Mouse (Mus musculus) right cerebral cortex, adult 2 months (tissue): ENCODE measurements at regions not wholly inside any gene's neighbourhood (a gene's known extent, or its start where the extent isn't known, plus 50 kb on each side); places are given as distances from the start of the nearest gene placed in this dataset.

Source experiments
- DNase-seq, 2 experiments: peaks; one replicate each; pipeline ENCODE4 v3.0.0; 2021 to 2022; ENCODE audit warnings: low spot score in 2 of 2

DNA sequence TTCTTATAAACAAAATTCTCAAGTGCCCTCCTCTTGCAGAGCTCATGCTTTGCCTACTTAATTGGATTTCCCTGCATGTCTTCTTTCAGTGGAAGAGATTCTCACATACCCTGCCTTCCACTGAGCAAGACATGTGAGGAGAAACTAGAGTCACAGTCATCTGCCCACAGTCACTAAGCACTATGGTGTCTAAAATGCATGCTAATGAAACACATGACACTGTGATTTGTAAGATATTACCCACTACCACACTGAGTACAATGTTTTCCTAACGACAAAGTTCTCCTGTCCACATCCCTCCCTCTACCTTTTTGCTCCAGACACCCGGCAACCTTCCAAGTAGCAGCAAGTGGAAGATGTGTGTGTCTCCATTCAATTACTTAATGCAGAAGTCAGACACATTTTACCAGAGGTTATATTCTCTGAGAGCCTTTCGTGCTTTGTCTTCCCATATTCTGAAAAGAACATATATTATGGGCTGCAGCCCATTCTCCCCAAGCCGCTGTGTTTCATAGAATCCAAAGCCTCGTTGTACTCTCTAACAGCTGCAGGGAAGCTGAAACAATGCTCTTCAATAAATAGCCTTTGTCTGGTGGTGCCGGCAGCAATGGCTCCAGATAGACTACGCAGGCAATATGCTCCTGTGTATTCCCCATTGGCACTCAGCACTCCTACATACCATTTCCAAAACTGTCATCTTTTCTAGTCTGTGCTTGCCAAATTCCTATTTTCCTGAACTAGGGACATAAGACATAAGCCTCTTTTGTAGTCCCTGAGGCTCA is 670.7 kb downstream of the Poteg start:
- peak; percentile 6 to 10 for DNase-seq

DNA sequence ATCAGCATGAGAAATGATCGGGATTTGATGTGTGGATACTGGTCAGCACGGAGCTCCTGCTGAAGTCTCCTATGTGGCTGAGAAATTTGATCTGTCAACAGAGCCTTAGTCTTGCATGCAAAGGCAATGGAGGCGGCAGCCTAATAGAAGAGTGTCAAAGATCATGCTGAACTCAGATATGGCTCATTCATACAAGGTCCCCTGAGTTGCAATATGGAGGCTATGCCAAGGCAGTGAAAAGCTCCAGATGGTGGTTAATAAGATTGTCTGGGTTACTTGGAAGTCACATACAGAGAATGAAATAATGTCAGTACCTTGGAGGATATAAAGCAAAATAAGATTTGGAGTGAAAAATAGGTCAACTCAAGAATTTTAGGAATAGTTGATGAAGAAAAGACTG is 677.6 kb downstream of the Poteg start:
- DNase-seq = no peak

DNA sequence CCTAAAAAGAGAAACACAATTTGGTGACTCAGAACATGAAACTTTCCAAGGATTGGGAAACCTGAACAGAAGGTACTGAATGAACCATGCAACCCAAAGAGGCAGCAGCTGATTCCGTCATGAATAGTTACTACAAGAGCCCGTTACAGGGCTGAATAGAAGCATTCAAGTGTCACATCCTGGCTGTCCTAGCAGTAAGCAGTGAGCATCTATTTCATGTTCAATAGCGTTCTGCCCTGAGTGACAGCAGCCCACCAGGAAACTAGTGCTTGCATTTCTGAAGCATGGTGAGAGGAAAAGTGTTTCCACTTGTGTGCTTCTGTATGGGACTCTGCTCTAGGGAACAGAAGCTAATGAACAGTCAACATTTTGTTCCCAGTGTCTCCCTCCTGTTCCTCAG is 694.4 kb downstream of the Poteg start:
- DNase-seq = no peak

DNA sequence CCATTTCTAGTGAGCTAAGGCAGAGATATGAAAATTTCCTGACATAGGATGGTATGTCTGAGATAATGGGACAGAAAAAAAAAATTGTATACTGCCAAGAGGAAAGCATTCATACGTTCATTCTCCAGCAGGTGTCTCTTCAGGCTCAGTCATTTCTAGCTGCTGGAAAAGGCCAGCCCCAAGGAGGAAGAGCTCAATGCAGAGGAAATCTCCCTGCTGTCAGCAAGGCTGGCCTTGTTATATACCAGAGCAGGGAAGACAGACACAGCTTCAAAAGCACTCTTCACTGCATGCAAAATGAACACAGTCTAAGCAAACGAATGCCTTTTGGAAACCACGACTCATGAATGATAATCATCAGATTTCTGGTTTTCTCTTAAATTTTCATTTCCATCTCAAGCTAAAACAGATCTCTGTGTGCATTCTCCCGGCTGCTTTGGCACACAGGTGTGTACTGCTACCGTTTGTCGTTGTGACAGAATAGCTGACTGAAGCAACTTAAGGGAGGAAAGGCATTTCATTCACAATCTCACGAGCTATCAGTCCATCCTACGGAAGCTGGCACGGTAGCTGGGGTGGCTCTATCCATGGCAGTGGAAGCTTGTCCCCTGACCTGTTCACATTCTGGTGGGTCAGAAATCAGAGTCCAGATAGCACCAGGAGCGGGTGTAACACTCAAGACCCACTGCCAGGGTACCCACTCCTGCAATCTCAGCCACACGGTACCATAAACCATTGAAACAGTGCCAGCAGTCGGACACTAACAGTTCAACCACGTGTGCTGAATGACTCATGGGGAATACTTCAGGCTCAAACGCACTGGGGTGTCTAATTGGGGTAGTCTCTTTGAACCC is 701.4 kb downstream of the Poteg start:
- DNase-seq = peak; percentile 64 to 73

DNA sequence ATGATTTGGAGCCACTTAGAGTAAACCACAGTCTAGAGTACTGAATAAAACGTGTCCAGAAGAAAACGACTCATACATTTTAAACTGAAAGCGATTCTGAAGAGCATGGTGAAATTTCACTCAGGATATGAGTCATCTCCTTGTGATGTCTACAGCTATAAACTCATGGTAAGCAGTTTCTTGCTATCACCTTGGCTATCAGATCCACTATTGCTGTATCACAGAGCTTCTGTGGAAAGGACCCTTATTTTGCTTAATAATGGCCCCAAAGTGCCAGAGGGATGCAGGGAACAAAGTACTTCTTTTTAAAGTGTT is 701.9 kb downstream of the Poteg start:
- DNase-seq = peak in 1 of 2 experiments; percentile 6

DNA sequence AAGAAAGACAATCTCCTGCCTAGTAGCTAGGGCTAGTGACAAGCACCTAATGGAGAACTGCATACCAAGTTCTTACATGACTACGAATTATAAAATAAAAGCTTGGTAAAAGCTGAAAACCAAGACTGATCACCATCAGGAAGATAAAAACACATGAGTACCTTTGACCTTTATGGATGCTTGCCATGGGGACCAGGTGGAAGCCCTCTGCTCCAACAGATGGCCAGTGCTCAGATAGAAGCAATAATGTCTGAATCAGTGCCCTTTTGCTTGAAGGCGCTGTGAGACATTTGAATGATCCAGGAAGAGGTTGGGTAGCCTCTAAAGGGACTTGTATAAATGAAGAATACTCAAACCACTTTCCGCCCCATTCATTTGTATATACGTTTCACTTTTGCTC is 713.2 kb downstream of the Poteg start:
- DNase-seq = no peak

DNA sequence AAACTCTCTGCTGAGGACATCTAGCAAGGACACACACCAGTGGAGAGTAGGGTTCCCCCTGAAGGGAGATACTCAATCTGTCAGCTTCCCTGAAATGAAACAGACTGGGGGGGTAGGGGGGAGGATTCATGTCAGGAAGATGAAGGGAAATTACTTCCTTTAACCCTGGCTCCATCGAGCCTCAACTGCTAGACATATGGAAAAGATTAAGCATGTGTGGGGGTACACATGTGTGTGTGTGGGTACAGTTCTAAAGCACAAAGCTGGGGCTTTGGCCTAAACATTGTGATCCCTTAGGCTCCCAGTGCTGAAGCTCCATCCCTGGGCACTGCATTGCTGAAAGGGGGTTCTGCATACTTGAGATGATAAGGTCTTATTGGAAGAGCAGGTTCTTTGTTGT is 720.6 kb downstream of the Poteg start:
- no peak for DNase-seq

DNA sequence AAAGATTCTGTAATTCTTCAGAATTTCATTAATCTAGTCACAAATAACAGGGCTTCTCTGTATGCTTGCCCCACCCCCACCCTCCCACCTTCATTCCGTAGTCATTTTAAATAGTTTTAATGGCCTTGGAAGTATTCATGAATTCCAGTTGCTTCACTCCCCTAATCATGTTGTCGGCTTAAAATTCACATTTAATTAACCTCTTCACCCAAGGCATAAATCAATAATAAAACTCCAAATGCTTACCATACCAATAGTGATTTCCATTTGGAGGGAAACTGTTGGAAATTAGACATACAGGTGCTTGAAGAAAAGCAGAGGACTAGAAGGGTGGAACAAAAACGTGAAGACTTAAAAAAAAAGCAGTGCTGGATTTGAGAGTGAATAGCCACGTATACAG is 724.0 kb downstream of the Poteg start:
- DNase-seq = no peak

DNA sequence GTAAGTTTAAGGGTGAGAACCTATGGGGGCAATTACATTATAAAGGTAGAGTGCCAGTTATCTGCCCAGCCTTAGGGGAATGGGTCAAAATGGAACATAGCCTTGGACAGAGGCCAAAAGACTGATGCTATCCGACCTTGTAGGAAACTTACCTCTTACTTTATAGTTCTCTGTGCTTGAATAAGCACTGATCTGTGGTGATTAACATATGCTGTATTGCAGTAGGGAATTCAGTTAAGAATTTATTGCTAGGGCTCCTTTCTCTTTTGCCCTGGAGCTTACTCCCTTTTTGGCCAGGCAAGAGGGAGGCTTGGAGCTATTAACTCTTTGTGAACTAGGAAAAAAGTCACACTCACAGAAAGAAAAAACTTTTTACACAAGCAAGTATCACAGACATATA is 748.5 kb downstream of the Poteg start:
- no peak for DNase-seq

DNA sequence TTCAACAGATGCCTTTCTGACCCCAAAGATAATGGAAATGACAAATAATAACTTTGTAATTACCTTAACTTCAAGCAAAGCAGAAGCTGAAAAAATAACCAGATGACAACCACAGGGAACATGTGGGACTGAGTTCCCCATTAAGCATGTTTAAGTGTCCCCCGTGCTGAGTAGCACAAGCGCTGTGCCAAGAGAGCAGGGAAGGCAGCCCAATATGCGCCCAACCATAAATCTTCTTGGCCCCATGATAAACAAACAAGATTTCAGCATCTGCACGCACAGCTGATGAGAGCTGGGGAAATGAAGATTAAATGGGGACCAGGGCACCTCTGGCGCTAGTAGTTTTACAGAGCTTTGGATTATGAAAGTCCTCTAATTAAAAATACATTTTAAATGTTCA is 788.1 kb downstream of the Poteg start:
- no peak for DNase-seq

DNA sequence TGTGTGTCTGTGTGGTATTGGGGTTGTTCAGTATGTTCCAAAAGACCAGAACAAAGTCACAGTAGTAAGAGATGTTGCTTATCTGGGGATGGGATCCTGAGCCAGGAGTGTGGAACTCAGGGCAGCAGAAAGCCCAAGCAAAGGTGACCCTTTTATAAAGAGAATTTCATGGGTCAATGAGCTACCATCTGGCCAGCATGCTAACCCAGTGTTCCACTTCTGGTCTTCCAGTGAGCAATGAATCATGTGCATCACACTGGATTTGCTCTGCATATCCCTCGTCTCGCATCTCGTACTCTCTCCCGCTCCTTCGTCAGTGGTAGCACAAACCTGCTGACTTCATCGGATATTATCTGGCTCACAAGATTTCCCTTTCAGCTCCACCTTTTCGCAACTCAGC is 791.9 kb downstream of the Poteg start:
- no peak for DNase-seq

DNA sequence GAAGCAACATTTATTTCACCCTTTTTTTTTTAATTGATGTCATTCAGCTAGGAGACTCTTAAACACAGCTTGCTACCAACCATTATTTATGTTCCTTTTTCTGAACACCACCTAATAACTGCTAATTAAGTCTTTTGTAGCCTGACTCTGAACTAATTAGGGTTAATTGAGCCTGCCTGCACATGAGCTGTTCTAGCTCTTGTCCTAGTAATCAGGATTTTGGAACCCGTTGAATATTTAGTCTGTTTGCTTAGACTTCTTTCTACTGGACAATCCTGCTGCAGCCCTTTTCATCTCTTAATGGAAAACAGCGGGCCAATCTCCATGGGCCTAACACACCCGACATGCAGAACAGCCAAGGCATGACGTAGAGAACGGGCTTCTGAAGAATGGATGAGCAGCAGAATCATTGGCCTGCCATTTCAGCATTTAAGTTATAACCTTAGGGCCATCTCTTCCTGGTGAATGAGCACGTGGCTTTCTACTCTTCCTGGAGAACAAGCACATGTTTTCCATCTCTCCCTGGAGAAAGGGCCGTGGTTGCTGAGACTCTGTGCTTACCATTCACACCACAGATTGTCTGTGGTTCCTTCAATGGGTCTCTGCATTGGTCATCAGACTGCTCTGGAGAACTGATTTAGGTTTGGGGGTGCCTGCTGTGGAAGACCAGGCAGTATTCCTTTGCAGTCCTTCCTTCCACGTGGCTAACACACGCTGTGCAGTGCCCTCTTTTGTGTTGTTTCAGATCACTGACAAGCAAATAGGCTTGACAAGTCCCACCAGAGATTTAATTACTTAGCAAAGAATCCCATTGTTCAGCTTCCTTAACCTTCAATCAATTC is 805.1 kb downstream of the Poteg start:
- DNase-seq = no peak

DNA sequence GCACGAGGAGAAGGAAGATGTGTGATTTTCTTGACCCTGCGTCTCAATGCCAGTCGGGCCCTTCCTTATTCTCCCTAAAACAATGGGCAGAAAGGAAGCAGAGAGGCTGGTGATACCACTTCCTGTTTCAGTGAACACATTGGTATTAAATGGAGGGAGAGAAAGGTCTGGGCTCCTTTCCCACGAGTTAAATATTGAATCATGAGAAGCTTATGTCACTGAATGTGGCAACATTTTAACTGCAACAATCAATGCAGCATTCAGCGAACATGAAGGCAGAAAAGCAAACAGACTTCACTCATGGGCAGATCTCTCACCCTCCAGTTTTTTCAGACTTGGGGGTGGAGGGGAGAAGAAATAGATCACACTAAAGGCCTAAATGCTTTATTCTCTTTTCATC is 819.8 kb downstream of the Poteg start:
- no peak for DNase-seq

DNA sequence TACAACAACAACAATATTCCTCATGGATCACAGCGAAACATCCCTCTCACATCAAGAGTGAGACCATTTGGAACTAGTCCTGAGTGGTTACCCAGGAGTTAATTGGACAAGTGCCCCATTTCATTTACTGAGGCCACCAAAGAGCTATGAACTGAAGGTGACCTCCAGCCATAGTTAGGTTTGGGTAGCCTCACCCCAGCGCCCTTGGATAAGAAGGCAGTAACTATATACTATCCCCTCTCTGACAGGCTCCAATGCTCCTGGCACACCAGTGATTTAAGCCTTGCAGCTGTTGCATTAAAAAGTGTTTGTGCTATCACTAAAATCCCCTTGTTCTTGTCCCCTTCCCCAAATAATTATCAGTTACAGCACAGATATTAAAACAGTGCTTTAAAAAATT is 836.8 kb downstream of the Poteg start:
- DNase-seq = no peak

DNA sequence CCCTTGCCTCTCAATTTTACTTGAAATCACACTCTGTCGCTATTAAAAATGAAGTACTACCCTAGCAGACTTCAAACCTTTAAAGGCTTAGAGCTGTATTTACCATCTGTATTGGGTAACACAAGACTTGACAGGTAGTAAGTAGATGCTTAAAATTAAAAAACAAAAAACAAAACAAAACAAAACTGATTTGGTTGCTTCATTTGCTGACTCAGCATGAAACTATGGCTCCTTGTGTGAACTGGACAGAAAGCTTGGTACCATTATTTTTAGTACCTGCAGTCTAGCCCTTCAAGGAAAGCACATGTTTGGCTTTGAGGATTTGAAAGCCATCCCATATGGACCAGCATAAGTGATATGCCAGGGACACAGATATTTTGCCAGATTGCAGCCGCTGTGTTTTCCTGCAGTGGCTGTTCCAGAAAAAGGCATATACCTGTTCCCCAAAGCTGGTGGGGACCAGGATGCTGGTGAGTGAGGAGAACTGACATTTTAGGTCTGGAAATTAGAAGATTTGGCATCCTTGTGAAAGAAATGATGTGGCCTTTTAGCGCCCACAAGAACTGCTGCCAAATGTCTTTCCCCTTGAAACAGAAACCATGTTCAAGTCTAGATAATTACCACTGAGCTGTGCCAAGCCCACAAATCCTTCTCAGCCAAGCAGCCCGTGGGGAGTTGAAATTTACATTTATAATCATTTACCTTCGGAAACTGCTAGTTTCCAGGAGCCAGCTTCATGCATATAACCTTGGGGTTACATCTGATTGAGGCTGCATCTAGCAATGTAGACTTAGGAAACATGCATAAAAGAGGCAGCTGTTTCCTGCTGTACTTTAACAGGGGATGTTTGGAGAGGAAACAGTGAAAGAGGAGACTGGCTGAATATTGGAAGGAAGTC is 851.7 kb downstream of the Poteg start:
- DNase-seq = peak in 1 of 2 experiments; percentile 14

DNA sequence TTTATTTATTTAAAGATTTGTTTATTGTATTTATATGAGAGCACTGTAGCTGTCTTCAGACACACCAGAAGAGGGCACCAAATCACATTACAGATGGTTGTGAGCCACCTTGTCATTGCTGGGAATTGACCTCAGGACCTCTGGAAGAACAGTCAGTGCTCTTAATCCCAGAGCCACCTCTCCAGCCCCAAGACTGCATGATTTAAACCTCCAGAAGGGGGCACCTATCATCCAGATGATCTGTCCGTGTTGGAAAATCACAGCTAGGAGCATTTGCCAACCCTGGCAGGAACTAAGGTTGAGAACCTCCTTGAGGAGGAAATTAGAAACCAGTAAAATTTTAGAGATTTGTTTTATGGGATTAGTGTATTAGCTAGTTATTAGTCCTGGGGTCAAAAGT is 869.6 kb downstream of the Poteg start:
- no peak for DNase-seq

DNA sequence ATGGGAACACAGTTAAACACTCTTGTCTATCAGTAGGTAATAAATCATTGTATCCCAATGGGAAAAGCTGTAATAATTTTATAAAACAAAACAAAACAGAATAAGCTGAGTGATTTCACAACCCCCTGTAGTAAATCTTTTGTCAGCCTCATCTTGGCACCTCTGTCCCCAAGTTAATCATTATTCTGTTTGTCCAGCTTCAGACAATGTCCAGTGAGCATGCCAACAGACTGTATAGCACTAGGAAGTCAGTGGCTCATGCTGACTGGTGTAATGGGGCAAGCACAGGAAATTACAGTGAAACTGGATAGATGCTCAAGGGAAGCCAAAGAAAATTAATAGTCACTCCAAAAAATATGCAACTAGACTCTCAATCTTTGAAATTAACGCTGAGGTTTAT is 885.9 kb downstream of the Poteg start:
- no peak for DNase-seq

DNA sequence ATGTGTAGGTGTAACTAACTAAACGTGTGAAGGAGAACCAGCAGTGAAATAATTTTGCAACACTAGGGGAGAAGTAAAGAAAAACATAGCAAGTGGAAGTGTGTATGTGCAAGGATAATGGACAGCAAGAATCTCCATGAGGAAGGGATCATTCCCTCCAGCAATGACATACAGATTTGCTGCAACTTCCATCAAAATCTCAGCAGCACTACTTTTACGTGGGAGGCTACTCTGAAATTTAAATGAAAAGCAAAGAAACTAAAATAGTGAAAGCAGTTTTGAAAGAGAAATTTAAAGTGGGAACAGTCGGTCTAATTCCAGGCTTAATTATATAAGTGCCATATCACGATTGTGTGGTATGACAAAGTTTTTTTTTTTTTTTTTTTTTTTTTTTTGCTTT is 890.0 kb downstream of the Poteg start:
- no peak for DNase-seq

DNA sequence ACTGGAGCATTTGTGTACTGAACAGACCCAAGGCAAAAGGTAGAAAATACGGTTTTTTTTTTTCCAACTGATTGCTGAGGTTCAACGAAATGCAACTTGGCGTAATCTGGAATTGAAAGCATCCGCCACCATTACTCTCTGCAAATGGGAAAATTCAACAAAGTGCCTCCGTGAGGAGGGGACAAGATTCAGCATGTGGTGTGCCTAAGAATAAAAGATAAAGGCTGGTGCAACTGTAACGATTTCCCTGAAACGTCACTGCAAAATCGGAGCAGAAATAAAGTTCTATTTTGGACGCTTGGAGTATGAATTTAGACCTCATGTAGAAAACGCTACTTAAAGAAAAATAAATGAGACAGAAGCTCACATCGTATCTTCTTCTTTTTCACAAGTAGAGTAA is 893.8 kb downstream of the Poteg start:
- peak; percentile 5 to 7 for DNase-seq

DNA sequence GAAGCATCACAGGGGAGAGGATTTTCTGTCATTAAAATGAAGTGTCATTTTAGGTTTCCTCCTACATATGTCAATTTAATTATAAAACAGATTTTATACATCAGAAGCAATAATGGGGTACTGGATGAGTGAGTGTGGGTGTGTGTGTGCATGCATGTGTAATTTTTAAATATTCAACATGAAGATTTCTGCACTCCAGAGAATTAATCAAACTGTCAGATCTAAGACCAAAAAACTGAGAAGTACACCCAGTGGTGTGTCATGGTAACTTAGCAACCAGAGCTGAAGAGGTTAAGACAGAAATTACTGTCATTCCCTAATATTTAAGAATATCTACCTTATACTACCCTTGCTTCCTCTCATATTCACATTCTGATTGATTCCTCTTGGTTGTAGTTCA is 919.0 kb downstream of the Poteg start:
- DNase-seq = no peak

DNA sequence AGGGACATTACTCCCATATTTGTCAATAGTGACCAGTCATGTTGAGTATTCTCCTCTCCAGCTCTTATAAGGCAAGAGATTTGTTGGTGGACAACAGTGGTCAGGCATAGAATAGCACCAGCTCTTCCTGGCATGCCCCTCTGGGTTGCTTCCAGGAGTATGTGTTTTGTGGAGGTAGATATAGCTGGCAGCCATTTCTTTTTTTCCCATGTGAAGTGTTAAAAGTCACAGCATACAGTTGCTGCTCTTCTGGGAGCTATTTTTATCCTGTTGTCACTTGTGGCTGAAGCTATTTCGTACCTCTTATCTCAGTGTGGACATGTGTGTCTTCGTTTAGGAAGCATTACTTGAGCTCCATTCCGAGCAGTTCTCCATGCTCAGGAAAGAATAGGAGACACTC is 919.9 kb downstream of the Poteg start:
- no peak for DNase-seq
